In the genomic region with DNA sequence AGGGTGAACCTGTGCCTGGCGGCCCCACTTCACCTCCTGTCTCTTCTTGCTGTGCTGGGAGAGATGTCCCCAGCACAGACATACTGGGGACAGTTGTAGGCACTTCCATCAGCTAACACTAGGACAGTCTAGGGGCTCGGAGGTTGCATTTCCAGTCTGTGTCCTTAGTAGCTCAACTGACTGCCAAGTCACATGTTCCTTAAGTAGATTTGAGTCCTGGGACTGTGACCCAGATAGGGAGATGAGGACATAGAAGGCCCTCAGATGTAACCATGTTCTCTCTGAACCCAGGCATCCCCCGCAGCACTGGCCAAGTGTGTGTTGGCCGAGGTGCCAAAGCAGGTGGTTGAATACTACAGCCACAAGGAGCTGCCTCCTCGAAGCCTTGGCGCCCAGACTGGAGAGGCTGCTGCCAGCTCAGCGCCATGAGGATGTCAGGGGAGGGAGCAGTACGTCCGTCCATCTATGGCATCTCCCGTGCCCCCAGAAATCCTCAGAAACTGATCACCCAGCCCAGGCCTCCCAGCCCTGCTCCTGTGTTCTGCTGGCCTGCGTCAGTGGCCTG, we compare ENCODE assay signal across 25 mouse cellular contexts. TPM values are rescaled to one million over a fixed set of nuclear protein-coding genes. Genes with fewer than 3 reads are reported as not detected.
A peak's percentile ranks its signal among the peaks of the same experiment; 100 is the strongest.
DNase-seq lines count a peak whose midpoint lies in the region; ATAC-seq and TF ChIP-seq lines count a peak whose summit lies in the region.
"Had no signal": no experiment of that assay in that cellular context is flagged by ENCODE, and none has a peak within 500 bp of the region (broad histone marks: within the 10 kb centered on the region; RNA-seq: fewer than 3 reads in every experiment).

No protein-coding gene starts in this region.

- H3K4me3 ChIP-seq in midbrain, embryonic 15.5 days, result no peak overlapping the region
- no peak overlapping the region for H3K4me3 ChIP-seq in midbrain, embryonic 11.5 days (ENCODE audit: low read depth, low read length)
- H3K4me3 ChIP-seq in midbrain, postnatal 0 days (ENCODE audit: low read depth, low read length), result no peak overlapping the region
- H3K4me3 ChIP-seq: heart, adult 2 months; heart, embryonic 13.5 days; left cerebral cortex, adult 2 months; liver, embryonic 13.5 days had no signal

- no peaks in the 10 kb centered on the region for H3K36me3 ChIP-seq in midbrain, embryonic 15.5 days (replicated peaks)
- H3K36me3 ChIP-seq in midbrain, embryonic 11.5 days (ENCODE audit: control insufficient read depth, insufficient read depth, low read length), result no peaks in the 10 kb centered on the region
- no peaks in the 10 kb centered on the region for H3K36me3 ChIP-seq in midbrain, postnatal 0 days (ENCODE audit: insufficient read depth, low read length)
- H3K36me3 ChIP-seq: heart, embryonic 13.5 days; liver, embryonic 13.5 days had no signal

- no peak for ATAC-seq in midbrain, embryonic 15.5 days (replicated peaks)
- ATAC-seq in midbrain, embryonic 11.5 days (ENCODE audit: low FRiP score), result no peak
- ATAC-seq in midbrain, postnatal 0 days (ENCODE audit: low FRiP score), result no peak
- ATAC-seq: intestine, postnatal 0 days had no signal

- H3K9me3 ChIP-seq in midbrain, embryonic 15.5 days, result no peaks in the 10 kb centered on the region
- no peaks in the 10 kb centered on the region for H3K9me3 ChIP-seq in midbrain, embryonic 11.5 days (ENCODE audit: control insufficient read depth, low read length)
- H3K9me3 ChIP-seq in midbrain, postnatal 0 days (ENCODE audit: low read length), result no peaks in the 10 kb centered on the region

- H3K27ac ChIP-seq in midbrain, embryonic 15.5 days, result peak overlapping the region; percentile 80
- no peak overlapping the region for H3K27ac ChIP-seq in midbrain, embryonic 11.5 days (ENCODE audit: low read depth, low read length)
- peak overlapping the region; percentile 82; the same call in 1 of the 2 replicates for H3K27ac ChIP-seq in midbrain, postnatal 0 days (ENCODE audit: low read depth, low read length)
- H3K27ac ChIP-seq: heart, adult 2 months; heart, embryonic 13.5 days; left cerebral cortex, adult 2 months; liver, embryonic 13.5 days had no signal

- no peak overlapping the region for H3K9ac ChIP-seq in midbrain, embryonic 15.5 days
- H3K9ac ChIP-seq in midbrain, embryonic 11.5 days (ENCODE audit: low read length), result no peak overlapping the region
- no peak overlapping the region for H3K9ac ChIP-seq in midbrain, postnatal 0 days (replicated peaks; ENCODE audit: low read length, poor library complexity, severe bottlenecking)
- H3K9ac ChIP-seq: heart, embryonic 13.5 days; liver, embryonic 13.5 days had no signal

- no peaks in the 10 kb centered on the region for H3K27me3 ChIP-seq in midbrain, embryonic 15.5 days (replicated peaks)
- no peaks in the 10 kb centered on the region for H3K27me3 ChIP-seq in midbrain, embryonic 11.5 days (ENCODE audit: control insufficient read depth, insufficient read depth, low read length)
- H3K27me3 ChIP-seq in midbrain, postnatal 0 days (ENCODE audit: insufficient read depth, low read length), result no peaks in the 10 kb centered on the region

- peak; percentile 52 to 54 for DNase-seq in cerebellum, postnatal 10 days
- DNase-seq in cerebellum, postnatal 36 days, result no peak
- DNase-seq in heart, adult 11 months, result peak; percentile 92
- DNase-seq in heart, postnatal 14 days, result no peak
- no peak for DNase-seq in midbrain, embryonic 11.5 days (ENCODE audit: low spot score, missing footprints)
- no peak for DNase-seq in midbrain, postnatal 0 days (ENCODE audit: low spot score)
- no peak for DNase-seq in layer of hippocampus, adult 8-10 months (ENCODE audit: low spot score in 2 of 2)
- DNase-seq: adrenal gland, postnatal 14 days; cerebellum, adult 2 months; gastrocnemius, postnatal 25 days; heart, adult 2 months; kidney, postnatal 25 days; layer of hippocampus, adult 9-11 months; liver, embryonic 13.5 days; lung, adult 2 months; lung, postnatal 14 days had no signal

- no peak for TF ChIP-seq CTCF in midbrain, postnatal 0 days (IDR thresholded peaks at IDR 0.05)

- intact Hi-C loops in heart, postnatal 14 days (cut with DNase I), result no loop called here

- WGBS in midbrain, embryonic 15.5 days, result 88% methylated on average over 11 of the region's 11 CpGs
- WGBS in midbrain, embryonic 11.5 days, result 90% methylated on average over 11 of the region's 11 CpGs
- WGBS in midbrain, postnatal 0 days, result 92% methylated on average over 11 of the region's 11 CpGs

- peaks cover 29% of the 10 kb centered on the region for H3K4me1 ChIP-seq in midbrain, embryonic 15.5 days
- H3K4me1 ChIP-seq in midbrain, embryonic 11.5 days (ENCODE audit: control insufficient read depth, insufficient read depth, low read length), result peaks cover 5% of the 10 kb centered on the region; the same call in 1 of the 2 replicates
- H3K4me1 ChIP-seq in midbrain, postnatal 0 days (ENCODE audit: insufficient read depth, low read length), result peaks cover 11% of the 10 kb centered on the region; the same call in 1 of the 2 replicates
- H3K4me1 ChIP-seq: liver, embryonic 13.5 days had no signal

- no peak overlapping the region for H3K4me2 ChIP-seq in midbrain, embryonic 15.5 days
- H3K4me2 ChIP-seq in midbrain, embryonic 11.5 days, result no peak overlapping the region
- H3K4me2 ChIP-seq in midbrain, postnatal 0 days (ENCODE audit: low read depth, low read length, poor library complexity, severe bottlenecking), result no peak overlapping the region
- H3K4me2 ChIP-seq: heart, embryonic 13.5 days; liver, embryonic 13.5 days had no signal

RNA-seq across cellular contexts. Expression of a gene that starts 17.1 kb away (rescaled TPM):
- under 1 TPM; 0.31 to 0.39 TPM for total RNA-seq in heart, postnatal 14 days (2021)
- polyA plus RNA-seq in midbrain, embryonic 15.5 days (2015; fragmentation: Nextera tagmentation; extraction: Ambion mirVana), result 8.1 TPM in 2 replicates
- polyA plus RNA-seq in midbrain, embryonic 11.5 days (2014; fragmentation: Nextera tagmentation; extraction: Ambion mirVana), result 0.07 TPM in 1 of 2 replicates, not detected in the other
- total RNA-seq in midbrain, postnatal 0 days (2014; rRNA removed), result 29.2 and 33.0 TPM in 2 replicates
- 28.0 and 29.1 TPM in 2 replicates for polyA plus RNA-seq in midbrain, postnatal 0 days (2015; fragmentation: Nextera tagmentation; extraction: Ambion mirVana)
- total RNA-seq in layer of hippocampus, adult 8-10 months (2022), result 100 to 1,000 TPM; 277 to 341 (median 303) TPM
- total RNA-seq: megakaryocyte progenitor cell, adult 5-6 weeks had no signal
- polyA plus RNA-seq: forebrain, embryonic 11.5 days had no signal

RNA-seq across cellular contexts. Expression of a gene that starts 23.9 kb away (rescaled TPM):
- 1 to 10 TPM; 1.2 to 2.1 TPM for total RNA-seq in heart, postnatal 14 days (2021)
- polyA plus RNA-seq in midbrain, embryonic 15.5 days (2015; fragmentation: Nextera tagmentation; extraction: Ambion mirVana), result 1.6 and 2.1 TPM in 2 replicates
- polyA plus RNA-seq in midbrain, embryonic 11.5 days (2014; fragmentation: Nextera tagmentation; extraction: Ambion mirVana), result 2.9 and 3.2 TPM in 2 replicates
- total RNA-seq in midbrain, postnatal 0 days (2014; rRNA removed), result 0.80 and 2.8 TPM in 2 replicates
- polyA plus RNA-seq in midbrain, postnatal 0 days (2015; fragmentation: Nextera tagmentation; extraction: Ambion mirVana), result 1.1 and 2.2 TPM in 2 replicates
- total RNA-seq in layer of hippocampus, adult 8-10 months (2022), result 1 to 10 TPM; 1.7 to 3.1 (median 1.9) TPM
- total RNA-seq: left cerebral cortex, postnatal 36 days; megakaryocyte progenitor cell, adult 5-6 weeks; neutrophil, adult 5-6 weeks had no signal

RNA-seq across cellular contexts. Expression of a gene that starts 32.1 kb away (rescaled TPM):
- 100 to 1,000 TPM; 426 to 446 TPM for total RNA-seq in heart, postnatal 14 days (2021)
- 632 and 634 TPM in 2 replicates for polyA plus RNA-seq in midbrain, embryonic 15.5 days (2015; fragmentation: Nextera tagmentation; extraction: Ambion mirVana)
- polyA plus RNA-seq in midbrain, embryonic 11.5 days (2014; fragmentation: Nextera tagmentation; extraction: Ambion mirVana), result 1,312 and 1,403 TPM in 2 replicates
- total RNA-seq in midbrain, postnatal 0 days (2014; rRNA removed), result 2,117 and 2,785 TPM in 2 replicates
- 801 and 821 TPM in 2 replicates for polyA plus RNA-seq in midbrain, postnatal 0 days (2015; fragmentation: Nextera tagmentation; extraction: Ambion mirVana)
- total RNA-seq in layer of hippocampus, adult 8-10 months (2022), result 100 to 1,000 TPM; 359 to 512 (median 443) TPM

RNA-seq across cellular contexts. Expression of a gene that starts 51.8 kb away (rescaled TPM):
- 10 to 100 TPM; 28.6 to 43.2 TPM for total RNA-seq in heart, postnatal 14 days (2021)
- polyA plus RNA-seq in midbrain, embryonic 15.5 days (2015; fragmentation: Nextera tagmentation; extraction: Ambion mirVana), result 0.13 and 0.19 TPM in 2 replicates
- 1.7 and 2.2 TPM in 2 replicates for polyA plus RNA-seq in midbrain, embryonic 11.5 days (2014; fragmentation: Nextera tagmentation; extraction: Ambion mirVana)
- total RNA-seq in midbrain, postnatal 0 days (2014; rRNA removed), result 0.38 and 0.60 TPM in 2 replicates
- 0.11 and 0.33 TPM in 2 replicates for polyA plus RNA-seq in midbrain, postnatal 0 days (2015; fragmentation: Nextera tagmentation; extraction: Ambion mirVana)
- under 1 TPM in 1 of 4 experiments, not detected in 3; 0.45 TPM for total RNA-seq in layer of hippocampus, adult 8-10 months (2022)
- total RNA-seq: left cerebral cortex, adult 2 months; left cerebral cortex, postnatal 36 days; megakaryocyte progenitor cell, adult 5-6 weeks; neutrophil, adult 5-6 weeks had no signal
- polyA plus RNA-seq: cortical plate, adult 2 months had no signal

Comparison
In these comparisons a context has a peak if more than half of its experiments do, and no peak if none do; other contexts are left out.
1. DNase-seq: peak in cerebellum, postnatal 10 days (2 of 2) and heart, adult 11 months (single experiment); none in cerebellum, postnatal 36 days (0 of 2), heart, postnatal 14 days (0 of 2), midbrain, embryonic 11.5 days (single experiment), midbrain, postnatal 0 days (single experiment) and layer of hippocampus, adult 8-10 months (0 of 2).
2. RNA of a gene that starts 17.1 kb away (total RNA-seq): 277 to 341 TPM in layer of hippocampus, adult 8-10 months and 29.2 to 33.0 TPM in midbrain, postnatal 0 days; 0.31 to 0.39 TPM in heart, postnatal 14 days; every median in the first group is over 10 times any median in the second.